Mouse (Mus musculus) midbrain, embryonic 12.5 days (tissue): Measurements from ENCODE around the gene Trpm1. TPM values are rescaled to one million over a fixed set of nuclear protein-coding genes. Genes with fewer than 3 reads are reported as not detected.
"Not testable (repeated sequence)": the region's sequence is repeated elsewhere in the genome, so short reads cannot be mapped to it uniquely, and the experiment has no call there.

Experiments
- ATAC-seq: fragments of 200-750 bp; cut with Nextera tagmentation; 2 replicates; pipeline ENCODE4 v1.8.0; 2017; ENCODE audit warnings: low read depth, moderate TSS enrichment, moderate library complexity; ENCODE audit not compliant: low FRiP score
- H3K27ac ChIP-seq: fragments of 300-500 bp; sonication (generic); replicated peaks from 2 replicates; pipeline ENCODE4 v1.5.1; 2016; ENCODE audit warnings: mild to moderate bottlenecking
- H3K27me3 ChIP-seq: fragments of 300-500 bp; sonication (generic); 2 replicates; pipeline ENCODE4 v1.6.1; 2016; ENCODE audit warnings: mild to moderate bottlenecking
- H3K36me3 ChIP-seq: fragments of 300-500 bp; sonication (generic); 2 replicates; pipeline ENCODE4 v1.6.1; 2016
- H3K4me1 ChIP-seq: fragments of 300-500 bp; sonication (generic); 2 replicates; pipeline ENCODE4 v1.6.1; 2016
- H3K4me2 ChIP-seq: fragments of 300-500 bp; sonication (generic); replicated peaks from 2 replicates; pipeline ENCODE4 v1.6.1; 2016; ENCODE audit warnings: mild to moderate bottlenecking, moderate library complexity
- H3K4me3 ChIP-seq: fragments of 300-500 bp; sonication (generic); 2 replicates; pipeline ENCODE4 v1.5.1; 2016; ENCODE audit warnings: mild to moderate bottlenecking
- H3K9ac ChIP-seq: fragments of 300-500 bp; sonication (generic); replicated peaks from 2 replicates; pipeline ENCODE4 v1.6.1; 2016; ENCODE audit warnings: mild to moderate bottlenecking, moderate library complexity
- H3K9me3 ChIP-seq: fragments of 300-500 bp; sonication (generic); 2 replicates; pipeline ENCODE4 v1.6.1; 2016; ENCODE audit warnings: mild to moderate bottlenecking
- WGBS: fragments of 180-500 bp; shearing (Covaris S2); methylation state at CpG from one replicate; pipeline ENCODE4 v1.1.7; 2016; 5-methylcytosine and 5-hydroxymethylcytosine counted together
- polyA plus RNA-seq: library from polyadenylated mRNA; unstranded; fragments of >200 nt; fragmentation: Nextera tagmentation; extraction: Ambion mirVana; gene quantifications from 2 replicates; pipeline ENCODE4 v1.2.1, GENCODE M21; 2016

Gene Trpm1
- polyA plus RNA-seq: 0.52 and 0.72 TPM in 2 replicates

- H3K4me1 ChIP-seq: peaks cover 8% of the 10 kb centered on the region; the same call in 1 of the 2 replicates
- H3K9me3 ChIP-seq: no peaks in the 10 kb centered on the region
- ATAC-seq: no peak
- no peak within 1 kb of the TSS for H3K4me2 ChIP-seq
- whole genome bisulfite sequencing: 86% methylated on average over 2 of the region's 2 CpGs
- no peak within 1 kb of the TSS for H3K27ac ChIP-seq
- no peak within 1 kb of the TSS for H3K9ac ChIP-seq
- H3K36me3 ChIP-seq: no peaks in the 10 kb centered on the region
- H3K4me3 ChIP-seq: no peak within 1 kb of the TSS
- 0 out of 2 replicates have a peak, but pooled peaks cover 6% of the 10 kb centered on the region for H3K27me3 ChIP-seq
These were observed at the start of gene Trpm1 for GRCm38 (mm10) chr7:64153535-64153934. Gene Trpm1 (plus strand): TSS chr7:64153835.

- H3K27me3 ChIP-seq: no peaks in the 10 kb centered on the region
- no peaks in the 10 kb centered on the region for H3K9me3 ChIP-seq
- no peak overlapping the region for H3K27ac ChIP-seq
- H3K9ac ChIP-seq: no peak overlapping the region
- ATAC-seq: no peak
- no peak overlapping the region for H3K4me3 ChIP-seq
- no peaks in the 10 kb centered on the region for H3K36me3 ChIP-seq
- no peak overlapping the region for H3K4me2 ChIP-seq
- no peaks in the 10 kb centered on the region for H3K4me1 ChIP-seq
- WGBS: 91% methylated on average over 9 of the region's 9 CpGs
These were observed 31.4 kb upstream of the Trpm1 start for GRCm38 (mm10) chr7:64122131-64122715.

DNA sequence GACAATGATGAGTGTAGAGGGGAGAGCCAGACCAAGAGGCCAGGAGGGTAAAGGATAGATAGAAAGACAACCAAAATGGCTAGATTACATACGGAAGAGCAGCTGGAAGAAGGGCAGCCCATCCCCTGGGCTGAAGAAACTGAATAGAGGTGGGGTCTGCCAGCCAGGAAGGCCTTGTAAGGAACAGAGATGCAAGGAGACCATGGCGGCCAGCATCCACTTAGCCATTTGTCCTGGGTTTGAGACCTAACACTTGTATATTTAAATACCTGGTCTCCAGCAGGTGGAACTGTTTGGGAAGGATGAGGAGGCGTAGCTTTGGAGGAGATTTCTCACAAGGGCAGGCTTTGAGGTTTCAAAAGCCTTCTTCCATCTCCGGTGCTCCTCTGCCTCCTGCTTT lies 29.9 kb upstream of the Trpm1 start:
- ATAC-seq: no peak
- Histone ChIP-seq H3K4me3 (no peak overlapping the region), H3K9me3 (no peaks in the 10 kb centered on the region), H3K4me1 (no peaks in the 10 kb centered on the region), H3K27ac (no peak overlapping the region), H3K27me3 (no peaks in the 10 kb centered on the region), H3K36me3 (no peaks in the 10 kb centered on the region), H3K4me2 (no peak overlapping the region), H3K9ac (no peak overlapping the region)
- 86% methylated on average over 4 of the region's 4 CpGs for WGBS

- not testable (repeated sequence) for H3K4me3 ChIP-seq, H3K9ac ChIP-seq, H3K27me3 ChIP-seq, H3K36me3 ChIP-seq, H3K4me2 ChIP-seq, H3K9me3 ChIP-seq, H3K27ac ChIP-seq, ATAC-seq, H3K4me1 ChIP-seq
- WGBS: 90% methylated on average over 9 of the region's 9 CpGs
These were observed 27.6 kb upstream of the Trpm1 start for GRCm38 (mm10) chr7:64125994-64126393.

DNA sequence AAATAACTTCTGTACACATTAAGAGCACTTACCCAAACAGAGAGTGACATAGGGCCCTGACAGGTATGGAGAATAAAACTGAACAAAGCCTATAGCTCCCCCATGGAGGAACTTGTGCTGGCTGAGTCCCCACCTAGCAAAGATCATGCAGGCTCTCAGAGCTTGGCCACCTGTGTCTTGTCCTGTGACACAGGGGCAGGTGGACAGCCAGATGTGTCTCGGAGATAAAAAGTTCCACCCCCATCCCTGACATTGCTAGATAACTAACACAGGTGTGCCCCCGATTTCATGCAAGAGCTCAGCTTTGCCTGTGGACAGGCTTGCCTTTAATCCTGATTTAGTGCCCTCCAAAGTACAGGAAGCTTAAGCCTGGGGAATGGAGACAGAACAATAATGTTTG lies 13.8 kb upstream of the Trpm1 start:
- H3K4me1 ChIP-seq: peaks cover 4% of the 10 kb centered on the region; the same call in 1 of the 2 replicates
- H3K9me3 ChIP-seq: no peaks in the 10 kb centered on the region
- no peak overlapping the region for H3K4me3 ChIP-seq
- H3K36me3 ChIP-seq: no peaks in the 10 kb centered on the region
- no peak overlapping the region for H3K9ac ChIP-seq
- no peak overlapping the region for H3K27ac ChIP-seq
- H3K27me3 ChIP-seq: no peaks in the 10 kb centered on the region
- ATAC-seq: no peak
- WGBS: 81% methylated on average over 2 of the region's 2 CpGs
- no peak overlapping the region for H3K4me2 ChIP-seq

DNA sequence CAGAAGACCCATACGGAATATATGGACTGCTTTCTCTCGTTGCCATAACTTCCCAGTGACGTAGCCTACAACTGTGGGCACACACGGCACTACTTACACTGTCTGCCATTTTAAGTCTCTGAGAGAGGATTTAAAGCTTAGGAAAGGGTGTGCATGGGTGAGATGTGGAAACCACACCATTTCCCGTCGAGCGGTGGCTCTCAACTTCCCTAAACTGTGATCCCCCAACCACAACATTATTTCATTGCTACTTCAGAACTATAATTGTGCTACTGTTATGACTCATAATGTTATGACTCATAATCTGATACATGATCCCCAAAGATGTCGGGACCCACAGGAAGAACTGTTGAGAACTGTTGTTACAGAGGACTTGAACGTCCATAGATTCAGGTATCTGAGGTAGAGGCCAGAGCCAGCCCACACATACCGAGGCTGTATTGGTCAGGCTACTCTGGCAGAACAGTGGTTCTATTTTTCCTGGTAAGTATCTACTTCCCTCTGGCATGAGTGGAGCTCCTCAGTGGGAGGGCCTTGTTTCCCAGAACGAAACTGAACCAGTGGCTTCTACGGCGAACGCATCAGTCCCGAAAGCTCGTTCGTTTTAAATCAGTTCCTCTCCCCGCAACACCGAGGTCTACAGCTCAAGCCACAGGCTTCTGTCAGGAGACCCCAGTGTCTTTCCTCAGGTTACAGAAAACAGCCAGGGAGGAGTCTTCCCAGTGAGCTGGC lies 12.2 kb upstream of the Trpm1 start:
- 92% methylated on average over 19 of the region's 19 CpGs for WGBS

DNA sequence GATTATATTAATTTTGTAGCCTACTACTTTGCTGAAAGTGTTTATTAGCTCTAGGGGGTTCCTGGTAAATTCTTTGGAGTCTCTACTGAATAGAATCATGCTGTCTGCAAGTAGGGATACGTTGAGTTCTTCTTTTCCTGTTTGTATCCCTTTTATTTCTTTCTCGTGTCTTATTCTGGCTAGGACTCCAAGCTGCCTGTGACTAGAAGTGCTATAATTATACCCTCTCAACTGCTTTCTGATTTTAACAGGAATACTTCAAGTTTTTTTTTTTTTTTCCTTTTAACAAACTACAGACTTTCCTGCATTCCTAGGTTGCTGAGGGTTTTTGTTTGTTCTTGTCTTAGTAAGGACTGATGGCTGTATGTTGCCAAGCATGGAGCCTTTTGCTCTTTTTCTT lies 4.3 kb upstream of the Trpm1 start:
- H3K4me1 ChIP-seq: no peaks in the 10 kb centered on the region
- 75% methylated on average over 2 of the region's 2 CpGs for WGBS

More for the DNA sequence above, 12.2 kb upstream of the Trpm1 start:
- no peak for ATAC-seq
- peaks cover 4% of the 10 kb centered on the region; the same call in 1 of the 2 replicates for H3K4me1 ChIP-seq
- no peak overlapping the region for H3K27ac ChIP-seq
- no peaks in the 10 kb centered on the region for H3K9me3 ChIP-seq
- no peak overlapping the region for H3K4me3 ChIP-seq
- H3K36me3 ChIP-seq: no peaks in the 10 kb centered on the region
- no peak overlapping the region for H3K4me2 ChIP-seq
- H3K27me3 ChIP-seq: no peaks in the 10 kb centered on the region
- H3K9ac ChIP-seq: no peak overlapping the region

DNA sequence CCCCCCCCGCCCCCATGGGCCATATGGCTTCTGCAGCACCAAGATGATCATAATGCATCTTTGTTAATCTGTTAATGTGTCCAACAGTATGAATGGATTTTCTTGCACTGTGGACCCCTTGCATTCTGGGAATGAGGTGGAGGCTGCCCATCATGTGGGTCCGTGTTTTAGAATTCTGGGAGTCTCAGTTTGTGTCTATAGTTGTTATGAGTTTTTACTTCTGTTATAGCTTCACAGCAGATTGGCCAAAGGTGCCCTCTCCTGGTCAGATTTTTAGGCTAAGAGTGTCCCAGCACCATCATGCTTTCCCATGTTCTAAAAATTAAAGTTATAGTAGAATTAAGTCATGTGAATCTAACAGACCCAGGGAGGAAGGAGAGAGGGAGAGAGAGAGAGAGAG lies 3.9 kb upstream of the Trpm1 start:
- 55% methylated on average over 2 of the region's 2 CpGs for whole genome bisulfite sequencing
- Histone ChIP-seq H3K27me3 (no peaks in the 10 kb centered on the region), H3K4me1 (no peaks in the 10 kb centered on the region), H3K4me3 (no peak overlapping the region), H3K4me2 (no peak overlapping the region), H3K9me3 (no peaks in the 10 kb centered on the region), H3K27ac (no peak overlapping the region), H3K9ac (no peak overlapping the region), H3K36me3 (no peaks in the 10 kb centered on the region)
- no peak for ATAC-seq

More for the DNA sequence above, 4.3 kb upstream of the Trpm1 start:
- H3K4me3 ChIP-seq: no peak overlapping the region
- no peak for ATAC-seq
- H3K27ac ChIP-seq: no peak overlapping the region
- H3K9me3 ChIP-seq: no peaks in the 10 kb centered on the region
- no peaks in the 10 kb centered on the region for H3K36me3 ChIP-seq
- H3K27me3 ChIP-seq: no peaks in the 10 kb centered on the region
- H3K9ac ChIP-seq: no peak overlapping the region
- no peak overlapping the region for H3K4me2 ChIP-seq

GRCm38 (mm10) chr7:64150436-64151080 lies 3.1 kb upstream of the Trpm1 start:
- Histone ChIP-seq H3K4me2 (no peak overlapping the region), H3K27ac (no peak overlapping the region), H3K4me1 (0 out of 2 replicates have a peak, but pooled peaks cover 4% of the 10 kb centered on the region), H3K4me3 (no peak overlapping the region), H3K9ac (no peak overlapping the region), H3K36me3 (no peaks in the 10 kb centered on the region), H3K27me3 (0 out of 2 replicates have a peak, but pooled peaks cover 6% of the 10 kb centered on the region), H3K9me3 (no peaks in the 10 kb centered on the region)
- WGBS: 76% methylated on average over 6 of the region's 6 CpGs
- ATAC-seq: no peak

DNA sequence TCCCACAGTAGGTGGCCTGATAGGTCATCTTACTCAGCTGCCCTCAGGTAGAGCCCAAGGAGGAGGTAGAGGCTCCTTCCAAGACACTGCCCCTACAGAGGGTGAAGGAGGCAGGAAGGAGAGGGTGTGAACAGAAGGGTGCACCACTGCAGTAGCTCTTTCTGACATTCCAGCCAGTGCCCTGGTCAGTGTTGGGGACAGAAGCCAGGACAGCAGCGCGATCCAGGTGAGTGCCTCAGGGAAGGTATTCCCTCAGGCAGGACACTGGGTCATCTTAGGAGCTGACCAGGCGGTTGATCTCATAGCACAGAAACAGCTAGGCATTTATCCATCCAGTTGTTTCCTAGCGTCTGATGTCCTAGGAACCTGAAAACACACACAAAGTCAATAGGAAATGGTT lies 1.6 kb downstream of the Trpm1 start:
- H3K4me2 ChIP-seq: peak overlapping the region; percentile 36
- 0 out of 2 replicates have a peak, but pooled peaks have one; percentile 17 for ATAC-seq
- no peak overlapping the region for H3K27ac ChIP-seq
- H3K4me1 ChIP-seq: peaks cover 19% of the 10 kb centered on the region
- no peak overlapping the region for H3K9ac ChIP-seq
- no peaks in the 10 kb centered on the region for H3K9me3 ChIP-seq
- H3K4me3 ChIP-seq: no peak overlapping the region
- WGBS: 69% methylated on average over 4 of the region's 4 CpGs
- 0 out of 2 replicates have a peak, but pooled peaks cover 6% of the 10 kb centered on the region for H3K27me3 ChIP-seq
- H3K36me3 ChIP-seq: no peaks in the 10 kb centered on the region

GRCm38 (mm10) chr7:64155687-64156086 lies 2.1 kb downstream of the Trpm1 start:
- Histone ChIP-seq H3K27me3 (0 out of 2 replicates have a peak, but pooled peaks cover 6% of the 10 kb centered on the region), H3K36me3 (no peaks in the 10 kb centered on the region), H3K4me2 (peak overlapping the region; percentile 36), H3K4me3 (no peak overlapping the region), H3K27ac (no peak overlapping the region), H3K9me3 (no peaks in the 10 kb centered on the region), H3K9ac (no peak overlapping the region), H3K4me1 (peaks cover 19% of the 10 kb centered on the region)
- ATAC-seq: peak; percentile 70
- 28% methylated on average over 10 of the region's 10 CpGs for WGBS
